Mouse (Mus musculus) kidney, adult 2 months (tissue): ENCODE measurements around the gene Gm9945.

Experiments used
- CTCF ChIP-seq: fragments of 200-500 bp; conservative IDR thresholded peaks from 2 replicates; pipeline ENCODE4 v1.5.1; 2011; ENCODE audit warnings: low read depth, mild to moderate bottlenecking, control low read depth, low read length, moderate library complexity, mixed read lengths; ENCODE audit not compliant: insufficient read depth, insufficient read length
- POLR2A ChIP-seq: fragments of 200-500 bp; IDR thresholded peaks from one replicate; pipeline ENCODE4 v1.6.1; 2011; ENCODE audit warnings: low read depth, low read length, control low read depth

GRCm38 (mm10) chr11:53436338-53436737 lies 43.6 kb upstream of the Gm9945 start:
- TF ChIP-seq CTCF (no peak), POLR2A (no peak)
